Mouse (Mus musculus) kidney, embryonic 15.5 days (tissue): ENCODE data around the gene Stard7. TPM values are rescaled to one million over a fixed set of nuclear protein-coding genes. Genes with fewer than 3 reads are reported as not detected.

Experiments
- ATAC-seq: fragments of 200-750 bp; cut with Nextera tagmentation; replicated peaks from 2 replicates; pipeline ENCODE4 v1.8.0; 2017; ENCODE audit warnings: moderate TSS enrichment; ENCODE audit not compliant: low FRiP score
- H3K27ac ChIP-seq: fragments of 300-500 bp; sonication (generic); 2 replicates; pipeline ENCODE4 v1.5.1; 2015; ENCODE audit warnings: mild to moderate bottlenecking, inconsistent platforms
- H3K27me3 ChIP-seq: fragments of 300-500 bp; sonication (generic); 2 replicates; pipeline ENCODE4 v1.6.1; 2015; ENCODE audit warnings: inconsistent platforms
- H3K36me3 ChIP-seq: fragments of 300-500 bp; sonication (generic); 2 replicates; pipeline ENCODE4 v1.6.1; 2015; ENCODE audit warnings: inconsistent platforms
- H3K4me1 ChIP-seq: fragments of 300-500 bp; sonication (generic); 2 replicates; pipeline ENCODE4 v1.6.1; 2015; ENCODE audit warnings: inconsistent platforms
- H3K4me2 ChIP-seq: fragments of 300-500 bp; sonication (generic); 2 replicates; pipeline ENCODE4 v1.6.1; 2015; ENCODE audit warnings: moderate library complexity, mild to moderate bottlenecking, inconsistent platforms
- H3K4me3 ChIP-seq: fragments of 300-500 bp; sonication (generic); replicated peaks from 2 replicates; pipeline ENCODE4 v1.5.1; 2015; ENCODE audit warnings: mild to moderate bottlenecking, inconsistent platforms
- H3K9ac ChIP-seq: fragments of 300-500 bp; sonication (generic); 2 replicates; pipeline ENCODE4 v1.6.1; 2015; ENCODE audit warnings: mild to moderate bottlenecking, inconsistent platforms
- H3K9me3 ChIP-seq: fragments of 300-500 bp; sonication (generic); replicated peaks from 2 replicates; pipeline ENCODE4 v1.6.1; 2016; ENCODE audit warnings: inconsistent platforms
- WGBS: fragments of 180-500 bp; shearing (Covaris S2); methylation state at CpG from one replicate; pipeline ENCODE4 v1.1.7; 2015; ENCODE audit warnings: mixed read lengths; 5-methylcytosine and 5-hydroxymethylcytosine counted together
- polyA plus RNA-seq: library from polyadenylated mRNA; unstranded; fragments of >200 nt; fragmentation: Nextera tagmentation; extraction: Ambion mirVana; gene quantifications from 2 replicates; pipeline ENCODE4 v1.2.1, GENCODE M21; 2015

Stard7 gene
- 76.7 and 78.0 TPM in 2 replicates for polyA plus RNA-seq

- Histone ChIP-seq H3K27ac (peak within 1 kb of the TSS; percentile 97), H3K9me3 (no peaks in the 10 kb centered on the region), H3K4me3 (peak within 1 kb of the TSS; percentile 77), H3K4me2 (peak within 1 kb of the TSS; percentile 86), H3K4me1 (peaks cover 9% of the 10 kb centered on the region), H3K27me3 (no peaks in the 10 kb centered on the region), H3K36me3 (no peaks in the 10 kb centered on the region), H3K9ac (peak within 1 kb of the TSS; percentile 85)
- ATAC-seq: peak; percentile 99
- under 1% methylated on average over 49 of the region's 49 CpGs for WGBS
Measured at GRCm38 (mm10) chr2:127269491-127270299, at the start of gene Stard7. Gene Stard7 (plus strand): TSS chr2:127270218.

- no peaks in the 10 kb centered on the region for H3K4me1 ChIP-seq
- H3K4me3 ChIP-seq: no peak overlapping the region
- H3K9me3 ChIP-seq: no peaks in the 10 kb centered on the region
- WGBS: 97% methylated on average over 3 of the region's 3 CpGs
- H3K4me2 ChIP-seq: no peak overlapping the region
- no peak overlapping the region for H3K9ac ChIP-seq
- no peaks in the 10 kb centered on the region for H3K27me3 ChIP-seq
- H3K27ac ChIP-seq: no peak overlapping the region
- no peak for ATAC-seq
- peaks cover 97% of the 10 kb centered on the region for H3K36me3 ChIP-seq
Measured at GRCm38 (mm10) chr2:127225261-127225660, 44.8 kb upstream of the Stard7 start.

GRCm38 (mm10) chr2:127237897-127238610 lies 32.0 kb upstream of the Stard7 start:
- no peak overlapping the region for H3K27ac ChIP-seq
- H3K27me3 ChIP-seq: no peaks in the 10 kb centered on the region
- no peak overlapping the region for H3K4me2 ChIP-seq
- no peak overlapping the region for H3K9ac ChIP-seq
- no peaks in the 10 kb centered on the region for H3K9me3 ChIP-seq
- WGBS: 92% methylated on average over 11 of the region's 11 CpGs
- no peaks in the 10 kb centered on the region for H3K4me1 ChIP-seq
- H3K4me3 ChIP-seq: no peak overlapping the region
- H3K36me3 ChIP-seq: peaks cover 97% of the 10 kb centered on the region
- ATAC-seq: no peak

- ATAC-seq: no peak
- no peaks in the 10 kb centered on the region for H3K9me3 ChIP-seq
- peaks cover 95% of the 10 kb centered on the region for H3K36me3 ChIP-seq
- H3K4me3 ChIP-seq: no peak overlapping the region
- H3K27me3 ChIP-seq: no peaks in the 10 kb centered on the region
- H3K27ac ChIP-seq: no peak overlapping the region
- WGBS: 94% methylated on average over 2 of the region's 2 CpGs
- no peak overlapping the region for H3K9ac ChIP-seq
- no peaks in the 10 kb centered on the region for H3K4me1 ChIP-seq
- no peak overlapping the region for H3K4me2 ChIP-seq
Measured at GRCm38 (mm10) chr2:127240065-127240464, 30.0 kb upstream of the Stard7 start.

- peaks cover 42% of the 10 kb centered on the region for H3K36me3 ChIP-seq
- peak within 1 kb of the TSS; percentile 88 for H3K9ac ChIP-seq
- H3K27ac ChIP-seq: peak within 1 kb of the TSS; percentile 69
- no peaks in the 10 kb centered on the region for H3K27me3 ChIP-seq
- peak within 1 kb of the TSS; percentile 94 for H3K4me3 ChIP-seq
- WGBS: under 1% methylated on average over 53 of the region's 53 CpGs
- H3K4me1 ChIP-seq: peaks cover 43% of the 10 kb centered on the region
- H3K4me2 ChIP-seq: peak within 1 kb of the TSS; percentile 95
- H3K9me3 ChIP-seq: no peaks in the 10 kb centered on the region
- peak; percentile 98 for ATAC-seq
Measured at GRCm38 (mm10) chr2:127247592-127248333, 22.3 kb upstream of the Stard7 start, which contains the start of the genes Ciao1 and Tmem127. Gene Ciao1 (minus strand): TSS chr2:127247816. Gene Tmem127 (plus strand): TSS chr2:127247908.

GRCm38 (mm10) chr2:127248334-127249004 lies 21.5 kb upstream of the Stard7 start:
- no peaks in the 10 kb centered on the region for H3K9me3 ChIP-seq
- H3K36me3 ChIP-seq: peaks cover 36% of the 10 kb centered on the region
- peak overlapping the region; percentile 94 for H3K4me3 ChIP-seq
- H3K27me3 ChIP-seq: no peaks in the 10 kb centered on the region
- H3K27ac ChIP-seq: peak overlapping the region; percentile 69
- H3K9ac ChIP-seq: peak overlapping the region; percentile 83
- H3K4me2 ChIP-seq: peak overlapping the region; percentile 95
- under 1% methylated on average over 39 of the region's 39 CpGs for WGBS
- ATAC-seq: peak; percentile 65
- H3K4me1 ChIP-seq: peaks cover 45% of the 10 kb centered on the region

- WGBS: 83% methylated on average over 9 of the region's 9 CpGs
- no peak for ATAC-seq
- no peak overlapping the region for H3K4me2 ChIP-seq
Measured at GRCm38 (mm10) chr2:127250291-127251008, 19.6 kb upstream of the Stard7 start.

GRCm38 (mm10) chr2:127251457-127251856 lies 18.6 kb upstream of the Stard7 start:
- no peak overlapping the region for H3K4me3 ChIP-seq
- no peaks in the 10 kb centered on the region for H3K9me3 ChIP-seq
- peaks cover 14% of the 10 kb centered on the region for H3K36me3 ChIP-seq
- H3K4me2 ChIP-seq: no peak overlapping the region
- no peaks in the 10 kb centered on the region for H3K27me3 ChIP-seq
- H3K27ac ChIP-seq: peak overlapping the region; percentile 63; the same call in 1 of the 2 replicates
- peaks cover 46% of the 10 kb centered on the region for H3K4me1 ChIP-seq
- ATAC-seq: no peak
- no peak overlapping the region for H3K9ac ChIP-seq
- 47% methylated on average over 3 of the region's 3 CpGs for WGBS

More at GRCm38 (mm10) chr2:127250291-127251008, 19.6 kb upstream of the Stard7 start:
- H3K9ac ChIP-seq: no peak overlapping the region
- no peaks in the 10 kb centered on the region for H3K9me3 ChIP-seq
- no peaks in the 10 kb centered on the region for H3K27me3 ChIP-seq
- H3K36me3 ChIP-seq: peaks cover 17% of the 10 kb centered on the region
- H3K4me3 ChIP-seq: no peak overlapping the region
- H3K4me1 ChIP-seq: peaks cover 48% of the 10 kb centered on the region
- no peak overlapping the region for H3K27ac ChIP-seq

GRCm38 (mm10) chr2:127251880-127252527 lies 18.0 kb upstream of the Stard7 start:
- no peak overlapping the region for H3K4me2 ChIP-seq
- H3K27me3 ChIP-seq: no peaks in the 10 kb centered on the region
- H3K9ac ChIP-seq: peak overlapping the region; percentile 1; the same call in 1 of the 2 replicates
- 36% methylated on average over 3 of the region's 3 CpGs for WGBS
- H3K9me3 ChIP-seq: no peaks in the 10 kb centered on the region
- H3K27ac ChIP-seq: peak overlapping the region; percentile 63
- peaks cover 17% of the 10 kb centered on the region for H3K36me3 ChIP-seq
- H3K4me3 ChIP-seq: no peak overlapping the region
- ATAC-seq: no peak
- H3K4me1 ChIP-seq: peaks cover 41% of the 10 kb centered on the region

- 39% methylated on average over 5 of the region's 5 CpGs for WGBS
- Histone ChIP-seq H3K9ac (no peak overlapping the region), H3K4me1 (peaks cover 40% of the 10 kb centered on the region), H3K4me3 (no peak overlapping the region), H3K4me2 (no peak overlapping the region), H3K9me3 (no peaks in the 10 kb centered on the region), H3K36me3 (peaks cover 25% of the 10 kb centered on the region), H3K27ac (peak overlapping the region; percentile 63), H3K27me3 (no peaks in the 10 kb centered on the region)
- ATAC-seq: no peak
Measured at GRCm38 (mm10) chr2:127252787-127253186, 17.2 kb upstream of the Stard7 start.
